Mouse (Mus musculus): ENCODE results near the gene Gm4631. TPM values are rescaled to one million over a fixed set of nuclear protein-coding genes. Genes with fewer than 3 reads are reported as not detected.
"Not testable (repeated sequence)": the region's sequence is repeated elsewhere in the genome, so short reads cannot be mapped to it uniquely, and the experiment has no call there.

Gene Gm4631
- 15.8 and 17.0 TPM in 2 replicates for polyA plus RNA-seq (2012; rRNA removed)

DNA sequence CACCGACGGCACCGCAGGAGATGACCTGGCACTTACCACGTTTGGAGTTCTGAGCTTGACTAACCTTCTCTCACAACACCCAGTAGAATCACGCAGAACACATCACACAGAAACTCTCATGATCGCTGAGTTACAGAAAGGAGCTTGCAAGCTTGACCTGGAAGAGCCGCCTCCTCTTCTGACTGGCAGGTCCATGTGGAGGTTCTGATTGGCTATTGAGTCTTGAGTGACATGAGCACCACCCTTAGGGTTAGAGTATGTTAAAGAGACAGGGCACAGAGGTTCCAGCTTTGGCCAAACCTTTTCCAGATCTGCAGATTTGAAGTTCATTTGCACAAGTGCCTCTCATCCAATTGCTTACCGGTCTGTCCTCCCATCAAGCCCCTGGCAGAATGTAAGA, at the start of gene Gm4631:
TSS of gene Gm4631 (minus strand) at position 101 of the 400 bp plus-strand sequence.
- not testable (repeated sequence) for DNase-seq (ENCODE audit: low spot score)

- not testable (repeated sequence) for DNase-seq (ENCODE audit: low spot score)
Observed at GRCm38 (mm10) chr2:175372136-175372535, 34.1 kb upstream of the Gm4631 start, which contains the start of gene Zfp968. Gene Zfp968, plus strand, starts transcription at chr2:175372436.

- DNase-seq (ENCODE audit: low spot score), result not testable (repeated sequence)
Observed at GRCm38 (mm10) chr2:175274825-175275224, 63.2 kb downstream of the Gm4631 start, which contains the start of gene Gm14440. Gene Gm14440, plus strand, starts transcription at chr2:175275125.

Other genes with a start within 250 kb of the Gm4631 start
- 9.5 and 11.4 TPM in 2 replicates for gene Gm14399, start 196.2 kb downstream of the Gm4631 start, polyA plus RNA-seq (2012; rRNA removed)
- gene Gm14443, start 162.3 kb downstream of the Gm4631 start, polyA plus RNA-seq (2012; rRNA removed), result 1.2 and 1.4 TPM in 2 replicates
- 12.6 and 12.8 TPM in 2 replicates for gene Gm14391, start 131.3 kb downstream of the Gm4631 start, polyA plus RNA-seq (2012; rRNA removed)
- gene Gm14440, start 63.1 kb downstream of the Gm4631 start, polyA plus RNA-seq (2012; rRNA removed), result not detected in 2 replicates
- 3.3 and 4.8 TPM in 2 replicates for gene Zfp968, start 34.2 kb upstream of the Gm4631 start, polyA plus RNA-seq (2012; rRNA removed)
- 18.4 and 20.8 TPM in 2 replicates for gene Gm4724, start 97.6 kb upstream of the Gm4631 start, polyA plus RNA-seq (2012; rRNA removed)
- 3.3 and 4.1 TPM in 2 replicates for gene Zfp965, start 131.8 kb upstream of the Gm4631 start, polyA plus RNA-seq (2012; rRNA removed)